Mouse (Mus musculus) midbrain, embryonic 10.5 days (tissue): Measurements from ENCODE around the gene Epn3. TPM values are rescaled to one million over a fixed set of nuclear protein-coding genes. Genes with fewer than 3 reads are reported as not detected.

Source experiments
- DNase-seq: peaks from one replicate; pipeline ENCODE4 v3.0.0-alpha.2; 2017; ENCODE audit warnings: low spot score
- H3K27ac ChIP-seq: fragments of 300-500 bp; sonication (generic); replicated peaks from 2 replicates; pipeline ENCODE4 v1.5.1; 2016; ENCODE audit warnings: mild to moderate bottlenecking
- H3K27me3 ChIP-seq: fragments of 300-500 bp; sonication (generic); 2 replicates; pipeline ENCODE4 v1.6.1; 2016; ENCODE audit warnings: low read depth, mild to moderate bottlenecking; ENCODE audit not compliant: poor library complexity, severe bottlenecking
- H3K36me3 ChIP-seq: fragments of 300-500 bp; sonication (generic); 2 replicates; pipeline ENCODE4 v1.6.1; 2016; ENCODE audit warnings: mild to moderate bottlenecking, moderate library complexity
- H3K4me1 ChIP-seq: fragments of 300-500 bp; sonication (generic); 2 replicates; pipeline ENCODE4 v1.6.1; 2016
- H3K4me3 ChIP-seq: fragments of 300-500 bp; sonication (generic); 2 replicates; pipeline ENCODE4 v1.5.1; 2016; ENCODE audit warnings: mild to moderate bottlenecking, moderate library complexity
- H3K9me3 ChIP-seq: fragments of 300-500 bp; sonication (generic); replicated peaks from 2 replicates; pipeline ENCODE4 v1.6.1; 2016; ENCODE audit warnings: mild to moderate bottlenecking
- WGBS: fragments of 180-500 bp; shearing (Covaris S2); methylation state at CpG from one replicate; pipeline ENCODE4 v1.1.7; 2016; 5-methylcytosine and 5-hydroxymethylcytosine counted together
- polyA plus RNA-seq: library from polyadenylated mRNA; unstranded; fragments of >200 nt; fragmentation: Nextera tagmentation; extraction: Ambion mirVana; gene quantifications from 2 replicates; pipeline ENCODE4 v1.2.1, GENCODE M21; 2016

Epn3 gene
- polyA plus RNA-seq, 1 experiment from 2014 or later = 0.80 TPM

DNA sequence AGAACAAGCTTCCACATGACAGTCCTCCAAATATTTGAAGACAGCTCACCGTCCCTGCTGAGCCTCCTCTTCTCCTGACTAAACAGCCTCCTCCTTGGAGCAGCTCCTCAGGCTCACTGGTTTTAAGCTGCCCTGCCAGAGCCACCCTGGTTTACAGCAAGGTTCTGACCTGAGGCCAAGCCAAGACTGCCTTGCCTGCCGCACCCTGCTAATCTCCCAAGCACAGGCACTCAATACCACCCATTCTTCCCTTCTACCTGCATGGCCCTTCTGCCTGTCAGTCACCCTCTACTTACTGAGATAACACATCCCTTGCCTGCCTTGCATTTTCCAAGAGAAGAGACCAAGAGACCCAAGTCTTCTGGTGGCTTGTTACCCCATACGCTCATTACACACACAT lies 43.4 kb downstream of the Epn3 start:
- 83% methylated on average over 3 of the region's 3 CpGs for WGBS
- Histone ChIP-seq H3K36me3 (peaks cover 87% of the 10 kb centered on the region), H3K27me3 (no peaks in the 10 kb centered on the region), H3K4me3 (no peak overlapping the region), H3K9me3 (no peaks in the 10 kb centered on the region), H3K27ac (peak overlapping the region; percentile 53; the same call in 1 of the 2 replicates), H3K4me1 (peaks cover 34% of the 10 kb centered on the region)
- DNase-seq = no peak

GRCm38 (mm10) chr11:94455161-94455820 lies 44.5 kb downstream of the Epn3 start:
- H3K27ac ChIP-seq = no peak overlapping the region
- peaks cover 81% of the 10 kb centered on the region for H3K36me3 ChIP-seq
- WGBS = 85% methylated on average over 10 of the region's 10 CpGs

GRCm38 (mm10) chr11:94454756-94455155 lies 45.0 kb downstream of the Epn3 start:
- no peak for DNase-seq
- Histone ChIP-seq H3K36me3 (peaks cover 78% of the 10 kb centered on the region), H3K9me3 (no peaks in the 10 kb centered on the region), H3K27ac (peak overlapping the region; percentile 19), H3K4me1 (peaks cover 40% of the 10 kb centered on the region), H3K27me3 (no peaks in the 10 kb centered on the region), H3K4me3 (no peak overlapping the region)
- 82% methylated on average over 5 of the region's 5 CpGs for WGBS

More at GRCm38 (mm10) chr11:94455161-94455820, 44.5 kb downstream of the Epn3 start:
- no peak overlapping the region for H3K4me3 ChIP-seq
- no peaks in the 10 kb centered on the region for H3K9me3 ChIP-seq
- peaks cover 38% of the 10 kb centered on the region for H3K4me1 ChIP-seq
- no peak for DNase-seq
- H3K27me3 ChIP-seq = no peaks in the 10 kb centered on the region

DNA sequence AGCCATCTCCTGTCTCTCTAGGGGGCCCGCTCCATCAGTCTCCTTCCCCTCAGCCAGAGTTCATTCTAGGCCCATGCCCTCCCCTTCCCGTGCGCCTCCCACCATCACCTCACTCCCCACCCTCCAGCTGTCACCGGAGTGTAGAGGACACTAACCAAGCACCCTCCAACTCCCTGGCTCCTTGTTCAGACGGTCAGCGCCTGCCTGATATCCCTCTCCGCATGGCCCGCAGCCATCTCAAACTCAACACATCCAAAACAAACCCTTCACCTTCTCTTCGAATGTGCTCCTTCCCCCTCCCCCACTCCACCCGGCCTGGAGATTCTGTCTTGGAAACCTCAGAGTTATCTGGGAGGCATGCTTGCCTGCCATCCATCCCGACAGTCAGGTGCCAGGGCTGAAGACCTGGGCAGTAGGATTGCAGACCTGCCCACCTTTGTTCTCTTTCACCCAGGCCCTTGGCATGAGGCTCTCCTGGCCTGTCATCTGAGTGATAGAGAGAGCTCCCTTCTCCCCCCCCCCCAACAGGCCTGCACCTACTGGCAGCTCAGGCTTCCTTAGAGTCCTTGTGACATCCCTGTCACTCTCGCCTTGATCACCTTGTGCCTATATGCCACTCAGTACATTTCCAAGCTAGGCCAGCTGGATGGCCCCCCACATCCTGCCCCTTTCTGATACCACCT lies 48.5 kb downstream of the Epn3 start:
- 76% methylated on average over 12 of the region's 12 CpGs for WGBS
- H3K27ac ChIP-seq = peak overlapping the region; percentile 75; the same call in 1 of the 2 replicates
- no peak overlapping the region for H3K4me3 ChIP-seq
- H3K36me3 ChIP-seq = peaks cover 60% of the 10 kb centered on the region
- DNase-seq = no peak
- peaks cover 53% of the 10 kb centered on the region for H3K4me1 ChIP-seq
- H3K27me3 ChIP-seq = no peaks in the 10 kb centered on the region
- no peaks in the 10 kb centered on the region for H3K9me3 ChIP-seq

GRCm38 (mm10) chr11:94449886-94450285 lies 49.9 kb downstream of the Epn3 start:
- peaks cover 61% of the 10 kb centered on the region for H3K4me1 ChIP-seq
- H3K36me3 ChIP-seq = peaks cover 47% of the 10 kb centered on the region
- no peaks in the 10 kb centered on the region for H3K9me3 ChIP-seq
- no peaks in the 10 kb centered on the region for H3K27me3 ChIP-seq
- H3K27ac ChIP-seq = peak overlapping the region; percentile 75
- no peak overlapping the region for H3K4me3 ChIP-seq
- no peak for DNase-seq
- WGBS = 69% methylated on average over 5 of the region's 5 CpGs

GRCm38 (mm10) chr11:94449239-94449638 lies 50.5 kb downstream of the Epn3 start:
- Histone ChIP-seq H3K9me3 (no peaks in the 10 kb centered on the region), H3K27me3 (no peaks in the 10 kb centered on the region), H3K4me1 (peaks cover 62% of the 10 kb centered on the region), H3K4me3 (no peak overlapping the region), H3K27ac (peak overlapping the region; percentile 75), H3K36me3 (peaks cover 43% of the 10 kb centered on the region)
- WGBS = 39% methylated on average over 8 of the region's 8 CpGs
- no peak for DNase-seq

GRCm38 (mm10) chr11:94447017-94447416 lies 52.8 kb downstream of the Epn3 start:
- 23% methylated on average over 3 of the region's 3 CpGs for WGBS
- 0 out of 2 replicates have a peak, but pooled peaks cover 6% of the 10 kb centered on the region for H3K27me3 ChIP-seq
- peaks cover 51% of the 10 kb centered on the region for H3K36me3 ChIP-seq
- H3K4me3 ChIP-seq = no peak overlapping the region
- peak overlapping the region; percentile 25 for H3K27ac ChIP-seq
- no peak for DNase-seq
- no peaks in the 10 kb centered on the region for H3K9me3 ChIP-seq
- H3K4me1 ChIP-seq = peaks cover 85% of the 10 kb centered on the region

GRCm38 (mm10) chr11:94445300-94445699 lies 54.5 kb downstream of the Epn3 start:
- 41% methylated on average over 4 of the region's 4 CpGs for WGBS
- Histone ChIP-seq H3K4me1 (peaks cover 91% of the 10 kb centered on the region), H3K27ac (peak overlapping the region; percentile 67), H3K9me3 (no peaks in the 10 kb centered on the region), H3K27me3 (0 out of 2 replicates have a peak, but pooled peaks cover 6% of the 10 kb centered on the region), H3K4me3 (no peak overlapping the region), H3K36me3 (peaks cover 44% of the 10 kb centered on the region)
- DNase-seq = no peak

DNA sequence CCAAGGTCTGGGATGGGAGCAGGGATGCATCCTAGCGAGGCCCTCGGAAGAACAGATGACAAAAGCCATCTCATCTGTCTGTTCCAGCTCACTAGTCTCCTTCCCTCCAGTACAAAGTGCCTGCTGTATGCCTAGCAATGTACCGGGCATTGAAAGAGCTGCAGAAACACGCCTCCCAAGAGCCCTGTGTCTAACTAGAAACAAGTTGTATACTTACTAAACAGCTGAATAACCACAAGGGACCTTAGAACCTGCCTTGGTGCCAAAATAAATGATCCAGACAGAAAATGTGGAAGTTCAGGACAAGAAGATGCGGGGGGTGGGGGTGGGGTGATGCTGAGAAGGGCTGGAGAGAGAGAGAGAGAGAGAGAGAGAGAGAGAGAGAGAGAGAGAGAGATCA lies 54.9 kb downstream of the Epn3 start:
- no peaks in the 10 kb centered on the region for H3K9me3 ChIP-seq
- 0 out of 2 replicates have a peak, but pooled peaks cover 6% of the 10 kb centered on the region for H3K27me3 ChIP-seq
- peak overlapping the region; percentile 67 for H3K27ac ChIP-seq
- 55% methylated on average over 5 of the region's 5 CpGs for WGBS
- H3K4me1 ChIP-seq = peaks cover 91% of the 10 kb centered on the region
- DNase-seq = no peak
- H3K4me3 ChIP-seq = no peak overlapping the region
- peaks cover 44% of the 10 kb centered on the region for H3K36me3 ChIP-seq

DNA sequence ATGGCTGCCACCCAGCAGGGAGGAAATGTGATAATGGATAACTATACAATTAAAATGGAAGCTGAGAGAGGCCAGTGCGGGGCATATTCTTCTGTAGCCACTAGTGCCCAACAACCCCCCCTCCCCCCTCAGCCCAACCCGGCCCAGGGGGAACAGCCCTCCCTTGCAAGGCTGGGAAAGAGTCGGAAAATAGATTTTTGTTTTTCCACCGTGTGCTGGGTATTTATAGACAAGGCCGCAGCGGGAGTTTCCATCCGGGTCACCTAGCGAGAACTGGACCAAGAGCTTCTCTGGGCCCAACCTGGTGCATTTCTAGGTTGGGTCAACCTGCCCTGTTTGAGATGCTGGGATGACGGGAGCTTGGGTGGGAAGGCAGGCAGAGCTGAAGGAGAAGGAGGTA lies 58.0 kb downstream of the Epn3 start:
- DNase-seq = no peak
- 0 out of 2 replicates have a peak, but pooled peaks cover 6% of the 10 kb centered on the region for H3K27me3 ChIP-seq
- peaks cover 50% of the 10 kb centered on the region for H3K36me3 ChIP-seq
- no peaks in the 10 kb centered on the region for H3K9me3 ChIP-seq
- WGBS = 73% methylated on average over 9 of the region's 9 CpGs
- peak overlapping the region; percentile 70 for H3K27ac ChIP-seq
- no peak overlapping the region for H3K4me3 ChIP-seq
- H3K4me1 ChIP-seq = peaks cover 92% of the 10 kb centered on the region

- DNase-seq = peak; percentile 53
- Histone ChIP-seq H3K4me3 (no peak overlapping the region), H3K9me3 (no peaks in the 10 kb centered on the region), H3K36me3 (peaks cover 55% of the 10 kb centered on the region), H3K27ac (peak overlapping the region; percentile 70), H3K4me1 (peaks cover 86% of the 10 kb centered on the region), H3K27me3 (0 out of 2 replicates have a peak, but pooled peaks cover 6% of the 10 kb centered on the region)
- WGBS = 34% methylated on average over 7 of the region's 7 CpGs
Observed at GRCm38 (mm10) chr11:94441122-94441521, 58.7 kb downstream of the Epn3 start.

GRCm38 (mm10) chr11:94440421-94440820 lies 59.4 kb downstream of the Epn3 start:
- H3K4me1 ChIP-seq = peaks cover 79% of the 10 kb centered on the region
- WGBS = 83% methylated on average over 6 of the region's 6 CpGs
- peak overlapping the region; percentile 70 for H3K27ac ChIP-seq
- no peak overlapping the region for H3K4me3 ChIP-seq
- H3K9me3 ChIP-seq = no peaks in the 10 kb centered on the region
- peaks cover 7% of the 10 kb centered on the region; the same call in 1 of the 2 replicates for H3K27me3 ChIP-seq
- DNase-seq = no peak
- peaks cover 55% of the 10 kb centered on the region for H3K36me3 ChIP-seq
